Mouse (Mus musculus): ENCODE results near the gene Hmx2.
A peak's percentile ranks its signal among the peaks of the same experiment; 100 is the strongest.

Hmx2 gene

DNA sequence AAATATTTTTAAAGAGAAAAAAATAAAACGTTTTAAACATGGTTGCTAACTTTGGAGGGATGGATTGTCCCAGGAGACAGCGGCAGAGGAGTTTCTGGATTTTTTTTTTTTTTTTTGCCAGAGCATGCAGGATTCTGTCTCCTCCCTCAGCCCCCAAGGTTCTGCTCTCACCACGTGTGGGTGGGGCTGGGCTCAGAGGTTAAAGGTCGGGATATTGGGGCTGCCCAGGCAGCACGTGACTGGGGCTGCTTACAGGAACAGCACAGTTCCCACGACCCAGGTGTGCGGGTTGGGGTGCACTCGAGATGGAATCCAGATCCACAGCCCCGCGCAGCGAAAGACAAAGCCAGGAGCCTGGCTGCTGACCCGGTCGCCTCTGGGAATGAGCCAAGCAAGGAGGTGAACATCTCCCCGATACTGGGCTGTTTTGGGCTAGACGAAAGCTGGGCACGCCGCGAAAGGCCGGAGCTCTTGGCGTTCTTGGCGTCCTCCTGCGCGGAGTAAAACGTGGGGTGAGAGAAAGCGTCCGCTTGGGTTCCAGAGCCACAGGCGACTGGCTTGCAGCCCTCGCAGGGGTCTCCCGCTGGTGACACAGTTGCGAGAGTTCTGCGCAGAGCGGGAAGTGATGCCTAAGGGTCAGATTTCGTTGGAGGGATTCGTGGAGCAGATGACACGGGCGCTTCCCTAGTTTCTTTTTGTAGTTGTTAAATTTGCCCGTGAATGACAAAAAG is 8.1 kb downstream of the Hmx2 start:
- DNase-seq: peak in 1 of 2 experiments; percentile 35

DNA sequence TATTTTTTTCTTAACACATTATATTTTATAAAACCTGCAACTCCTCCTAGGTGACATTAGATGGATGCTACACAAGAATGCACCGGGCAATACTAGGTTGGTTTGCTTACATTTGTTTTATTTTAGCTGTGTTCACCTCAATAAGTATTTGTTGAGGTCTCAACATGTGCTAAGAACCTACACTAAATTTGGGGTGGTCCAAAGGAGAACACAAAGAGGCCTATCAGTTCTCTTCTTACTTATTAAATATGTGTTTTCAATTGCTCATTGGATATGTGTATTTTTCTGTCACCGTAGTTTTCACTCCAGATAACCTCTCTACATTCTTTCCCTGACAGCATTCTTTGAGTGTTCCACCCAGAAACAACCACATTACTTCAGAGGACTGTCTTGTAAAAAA is 9.2 kb downstream of the Hmx2 start:
- DNase-seq: no peak

DNA sequence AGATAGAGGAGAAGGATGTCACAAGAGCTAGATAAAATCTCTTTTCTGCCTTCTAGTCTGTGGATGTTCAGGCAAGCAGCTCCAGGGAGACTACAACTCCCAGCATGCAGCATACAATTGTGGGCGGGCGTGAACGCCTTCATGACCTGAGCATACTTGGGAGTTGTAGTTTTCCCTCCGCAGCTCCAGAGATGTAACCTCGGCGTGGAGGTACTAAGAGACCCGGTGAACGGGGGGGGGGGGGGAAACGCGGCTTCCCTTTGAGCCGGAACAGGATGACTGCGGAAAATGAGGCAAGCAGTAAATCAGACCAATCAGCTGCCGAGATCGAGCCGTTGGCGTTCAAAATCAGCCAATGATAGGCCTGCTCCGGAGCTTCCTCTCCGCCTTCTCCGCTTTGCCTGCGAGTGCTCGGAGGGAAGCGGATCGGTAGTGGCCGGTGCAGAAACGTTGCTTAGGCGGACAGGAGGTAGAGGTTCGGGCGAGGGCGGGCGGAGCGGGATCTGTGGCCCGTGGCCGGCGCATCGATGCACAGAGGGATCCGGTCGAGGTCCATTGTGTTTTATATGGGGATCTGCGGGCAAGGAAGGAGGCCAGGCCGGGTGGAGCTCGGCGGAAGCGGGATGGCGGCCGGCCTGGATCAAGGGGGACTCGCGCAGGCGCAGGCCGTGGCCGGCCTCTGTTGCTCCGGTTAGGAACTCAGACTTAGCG is 11.6 kb downstream of the Hmx2 start, which contains the start of gene Bub3:
Gene Bub3, plus strand, starts transcription at position 237 of the 711 bp plus-strand sequence.
- peak; percentile 94 to 96 for DNase-seq

DNA sequence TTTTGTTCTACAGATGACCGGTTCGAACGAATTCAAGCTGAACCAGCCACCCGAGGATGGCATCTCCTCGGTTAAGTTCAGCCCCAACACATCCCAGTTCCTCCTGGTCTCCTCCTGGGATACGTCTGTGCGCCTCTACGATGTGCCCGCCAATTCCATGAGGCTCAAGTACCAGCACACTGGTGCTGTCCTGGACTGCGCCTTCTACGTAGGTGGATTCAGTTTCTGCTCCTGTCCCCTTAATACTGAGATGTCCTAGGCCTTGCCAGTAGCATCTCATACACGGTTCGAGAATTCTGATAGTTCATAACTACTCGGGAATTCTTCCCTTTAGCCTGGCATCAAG is 12.1 kb downstream of the Hmx2 start:
- no peak for DNase-seq

DNA sequence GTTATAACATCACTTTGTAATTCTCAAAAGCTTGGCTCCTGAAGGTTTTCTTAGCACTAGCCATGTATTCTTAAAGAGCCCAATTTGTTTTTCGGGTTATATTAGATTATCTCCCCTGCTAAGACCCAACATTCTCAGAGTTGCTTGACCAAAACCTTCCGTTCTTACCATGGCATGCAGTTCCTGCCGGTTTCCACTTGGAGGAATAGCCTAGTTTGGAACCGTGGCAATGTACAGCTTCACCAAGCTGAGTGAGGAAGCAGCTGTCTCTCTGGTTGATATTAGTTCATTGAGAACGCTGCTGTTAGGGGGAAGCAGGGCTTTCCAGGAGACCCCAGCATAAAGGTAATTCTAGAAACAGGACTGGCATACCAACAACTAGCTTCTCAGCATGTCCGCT is 26.7 kb downstream of the Hmx2 start:
- no peak for DNase-seq

DNA sequence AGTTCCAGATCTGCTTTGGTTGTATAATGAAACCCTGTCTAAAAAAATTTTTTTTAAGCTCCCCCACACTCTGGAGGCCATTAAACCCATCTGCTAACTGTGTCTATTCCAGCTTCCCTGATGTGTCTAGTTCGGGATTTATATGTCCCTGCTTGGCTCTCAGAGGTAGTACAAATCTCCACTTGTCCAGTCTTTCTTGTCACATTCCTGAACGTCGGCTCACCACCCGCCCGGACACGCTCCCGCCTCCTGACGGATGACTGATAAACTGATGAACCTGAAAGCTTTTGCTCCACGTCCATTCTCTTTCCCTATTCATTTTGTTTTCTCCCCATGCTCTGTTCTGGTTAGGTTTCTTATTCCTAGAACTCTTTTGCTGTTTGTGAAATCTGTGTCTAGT is 33.6 kb downstream of the Hmx2 start:
- no peak for DNase-seq

DNA sequence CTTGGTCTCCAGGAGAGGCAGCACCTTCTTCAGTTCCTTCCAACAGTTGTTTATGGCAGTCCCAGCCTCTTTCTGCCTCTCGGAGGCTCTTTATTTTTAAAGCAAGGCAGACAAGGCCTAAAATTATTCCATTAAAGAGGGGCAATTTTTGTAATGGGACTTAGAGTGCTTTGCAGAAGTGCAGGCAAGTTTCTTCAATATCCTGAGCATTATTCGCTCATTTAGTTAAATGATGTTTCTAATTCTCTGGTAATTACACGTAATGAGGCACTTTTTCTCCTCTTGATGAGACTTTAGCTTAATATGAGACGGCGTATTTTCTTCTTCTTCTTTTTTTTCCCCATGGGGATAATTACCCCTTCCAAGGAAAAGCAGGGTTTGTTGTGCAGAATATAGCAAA is 37.0 kb downstream of the Hmx2 start:
- DNase-seq: no peak

DNA sequence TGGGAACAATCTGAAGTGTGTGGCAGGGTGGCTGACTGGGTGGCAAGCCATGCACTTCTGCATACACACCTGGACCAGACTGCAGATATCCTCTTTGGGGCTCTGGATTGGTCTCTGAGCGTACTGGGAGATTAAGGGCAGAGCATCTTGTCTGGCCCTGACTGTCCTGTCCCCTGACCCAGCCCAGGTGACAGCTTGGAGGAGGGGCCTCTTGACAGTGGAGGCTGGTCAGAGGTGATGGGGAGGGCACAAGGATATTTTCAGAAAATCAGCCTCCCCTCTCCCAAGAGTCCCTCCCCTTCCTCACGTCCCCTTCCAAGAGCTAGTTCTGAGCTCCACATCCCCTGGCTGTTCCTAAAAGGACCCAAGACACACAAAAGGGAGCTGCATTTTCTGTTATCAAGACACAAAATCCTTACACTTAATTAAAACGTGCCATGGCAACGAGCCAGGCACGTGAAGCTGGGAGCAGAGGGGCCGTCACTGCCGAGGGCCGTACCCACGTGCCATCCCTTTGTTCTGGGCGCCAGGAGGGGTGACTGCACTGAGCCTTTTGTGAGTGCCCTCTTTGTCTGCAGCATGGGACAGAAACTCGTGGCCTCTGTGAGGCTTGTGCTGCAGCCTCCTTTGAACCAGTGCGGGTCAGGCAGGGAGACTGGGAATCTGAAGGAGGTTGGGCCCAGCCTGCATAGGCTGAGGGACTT is 49.4 kb downstream of the Hmx2 start:
- DNase-seq: no peak

DNA sequence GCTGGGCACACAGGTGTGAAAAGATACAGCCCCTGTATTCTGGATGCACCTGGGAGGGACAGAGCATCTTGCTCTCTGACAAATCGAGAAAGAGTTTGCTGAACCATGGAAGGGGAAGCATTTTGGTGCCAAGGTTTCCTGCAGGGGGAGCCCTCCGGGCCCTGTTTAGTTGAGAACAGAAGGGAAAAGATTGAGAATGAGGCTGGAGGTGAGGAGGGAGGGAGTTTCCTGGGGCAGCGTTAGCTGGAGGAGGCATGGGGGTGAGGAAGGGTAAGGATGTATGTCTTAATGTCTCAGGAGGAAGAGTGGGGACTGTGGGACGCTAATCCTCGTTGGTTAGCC is 49.9 kb downstream of the Hmx2 start:
- peak in 1 of 2 experiments; percentile 13 for DNase-seq

DNA sequence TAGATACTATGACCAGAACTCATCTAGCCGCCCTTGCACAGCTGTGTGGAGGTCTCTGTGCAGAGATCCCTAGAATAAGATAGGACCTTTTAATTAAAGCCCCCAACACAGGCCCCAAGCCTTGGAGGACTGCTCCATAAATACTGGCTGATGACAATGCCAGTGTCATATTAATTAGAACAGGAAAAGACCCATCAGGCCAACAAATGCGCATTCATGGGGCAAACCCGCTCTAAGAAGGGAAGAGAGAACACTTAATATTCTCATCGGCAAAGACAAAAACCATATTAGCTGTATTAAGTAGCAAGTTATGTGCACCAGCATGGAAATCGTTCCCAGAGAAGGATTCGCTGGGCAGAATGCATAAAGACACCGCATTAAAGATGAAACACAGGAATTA is 53.5 kb downstream of the Hmx2 start:
- no peak for DNase-seq

DNA sequence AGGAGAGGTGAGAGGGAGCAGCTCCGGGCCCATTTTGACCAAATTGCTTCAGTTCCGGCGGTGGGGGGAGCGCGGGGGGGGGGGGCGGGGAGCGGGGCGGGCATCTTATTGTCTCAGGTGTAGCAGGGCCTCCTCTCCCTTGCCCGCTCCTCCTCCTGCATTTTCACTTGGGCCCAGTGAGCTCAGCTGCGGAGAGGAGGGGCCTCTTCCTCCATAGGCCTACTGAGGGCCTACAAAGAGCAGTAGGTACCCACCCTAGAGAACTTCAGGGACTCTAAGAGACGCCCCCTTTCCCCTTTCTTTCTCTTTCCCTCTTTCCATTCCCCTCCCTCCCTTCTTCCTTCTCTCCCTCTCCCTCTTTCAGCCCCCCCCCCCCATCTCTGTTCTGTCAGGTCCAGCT is 54.6 kb downstream of the Hmx2 start:
- DNase-seq: no peak

DNA sequence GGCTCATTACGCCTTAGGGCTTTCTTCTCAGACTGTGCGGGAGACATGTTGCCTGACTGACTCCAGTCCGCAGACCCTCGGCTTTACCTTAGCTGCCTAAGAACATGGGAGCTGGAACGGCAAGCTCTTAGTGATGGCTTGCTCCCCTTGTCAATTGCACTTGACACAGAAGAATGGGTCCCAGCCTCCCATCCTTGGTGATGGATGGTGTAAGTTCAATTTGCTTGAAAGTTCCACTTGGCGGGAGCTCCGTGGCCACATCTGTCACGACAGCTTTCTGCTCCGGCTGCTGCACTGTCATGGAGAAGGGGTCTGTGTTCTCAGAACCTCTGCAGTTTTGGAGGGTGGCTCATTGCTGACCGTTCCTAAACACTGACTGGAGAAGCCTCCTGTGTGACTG is 56.4 kb downstream of the Hmx2 start:
- DNase-seq: no peak

DNA sequence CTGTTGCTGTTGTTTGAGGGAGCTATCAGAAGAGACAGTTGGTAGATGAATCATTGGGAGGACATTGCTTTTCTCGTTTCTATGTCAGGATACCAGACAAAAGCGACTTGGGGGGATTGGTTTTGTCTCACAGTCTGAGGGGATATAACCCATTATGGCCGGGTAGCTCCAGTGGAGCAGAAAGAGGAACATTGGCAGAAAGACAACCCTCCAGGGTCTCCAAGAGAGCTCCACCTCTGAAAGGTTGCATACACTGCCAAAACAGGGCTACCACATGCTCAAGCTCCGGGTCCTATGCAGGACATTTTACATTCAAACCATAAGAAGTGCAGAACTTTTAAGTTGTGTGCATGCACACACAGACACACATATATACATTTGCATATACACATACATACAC is 56.9 kb downstream of the Hmx2 start:
- no peak for DNase-seq
